Mouse (Mus musculus): ENCODE data around the gene Sema4d. TPM values are rescaled to one million over a fixed set of nuclear protein-coding genes. Genes with fewer than 3 reads are reported as not detected.

Gene Sema4d
- polyA plus RNA-seq, 1 experiment from 2014 or later = 6.7 TPM

- DNase-seq (ENCODE audit: low spot score) = no peak
- TF ChIP-seq CTCF (IDR thresholded peaks at IDR 0.05; ENCODE audit: low read depth) (no peak), EP300 (optimal IDR thresholded peaks at IDR 0.05) (no peak)
- Histone ChIP-seq H3K27me3 (ENCODE audit: control insufficient read depth, insufficient read depth, low read length) (no peaks in the 10 kb centered on the region), H3K9ac (ENCODE audit: low read length) (no peak overlapping the region), H3K9me3 (ENCODE audit: control insufficient read depth, low read length) (no peaks in the 10 kb centered on the region), H3K4me1 (replicated peaks; ENCODE audit: control insufficient read depth, insufficient read depth) (no peaks in the 10 kb centered on the region; the same call in 1 of the 2 replicates), H3K36me3 (ENCODE audit: control insufficient read depth, insufficient read depth, low read length) (no peaks in the 10 kb centered on the region), H3K4me2 (replicated peaks; ENCODE audit: low read depth) (no peak overlapping the region), H3K4me3 (ENCODE audit: low read depth, low read length) (no peak overlapping the region), H3K27ac (replicated peaks) (no peak overlapping the region)
- ATAC-seq (ENCODE audit: low FRiP score, low TSS enrichment) = no peak
- WGBS = 63% methylated on average over 6 of the region's 6 CpGs
These were observed 24.8 kb upstream of the Sema4d start for GRCm38 (mm10) chr13:51818170-51818943.

GRCm38 (mm10) chr13:51816559-51817041, 23.1 kb upstream of the Sema4d start:
- 70% methylated on average over 5 of the region's 5 CpGs for WGBS
- no peaks in the 10 kb centered on the region for H3K9me3 ChIP-seq (ENCODE audit: control insufficient read depth, low read length)
- DNase-seq (ENCODE audit: low spot score) (no peak), ATAC-seq (ENCODE audit: low FRiP score, low TSS enrichment) (peak; percentile 38; the same call in 1 of the 2 replicates)
- no peak overlapping the region for H3K9ac ChIP-seq (ENCODE audit: low read length)
- no peak overlapping the region for H3K27ac ChIP-seq (replicated peaks)
- no peaks in the 10 kb centered on the region for H3K4me1 ChIP-seq (replicated peaks; ENCODE audit: control insufficient read depth, insufficient read depth)
- no peaks in the 10 kb centered on the region for H3K36me3 ChIP-seq (ENCODE audit: control insufficient read depth, insufficient read depth, low read length)
- no peak for TF ChIP-seq EP300 (optimal IDR thresholded peaks at IDR 0.05)
- TF ChIP-seq CTCF (IDR thresholded peaks at IDR 0.05; ENCODE audit: low read depth) = no peak
- H3K27me3 ChIP-seq (ENCODE audit: control insufficient read depth, insufficient read depth, low read length) = no peaks in the 10 kb centered on the region
- no peak overlapping the region for H3K4me3 ChIP-seq (ENCODE audit: low read depth, low read length)
- no peak overlapping the region for H3K4me2 ChIP-seq (replicated peaks; ENCODE audit: low read depth)

GRCm38 (mm10) chr13:51815865-51816504, 22.4 kb upstream of the Sema4d start:
- H3K27ac ChIP-seq (replicated peaks) = no peak overlapping the region
- H3K4me3 ChIP-seq (ENCODE audit: low read depth, low read length) = no peak overlapping the region
- no peaks in the 10 kb centered on the region for H3K36me3 ChIP-seq (ENCODE audit: control insufficient read depth, insufficient read depth, low read length)
- no peak overlapping the region for H3K9ac ChIP-seq (ENCODE audit: low read length)
- 55% methylated on average over 9 of the region's 9 CpGs for WGBS
- no peaks in the 10 kb centered on the region for H3K4me1 ChIP-seq (replicated peaks; ENCODE audit: control insufficient read depth, insufficient read depth)
- no peak for DNase-seq (ENCODE audit: low spot score)
- ATAC-seq (ENCODE audit: low FRiP score, low TSS enrichment) = no peak
- H3K4me2 ChIP-seq (replicated peaks; ENCODE audit: low read depth) = no peak overlapping the region
- TF ChIP-seq EP300 (optimal IDR thresholded peaks at IDR 0.05) (no peak), CTCF (IDR thresholded peaks at IDR 0.05; ENCODE audit: low read depth) (peak; percentile 55)
- no peaks in the 10 kb centered on the region for H3K9me3 ChIP-seq (ENCODE audit: control insufficient read depth, low read length)
- no peaks in the 10 kb centered on the region for H3K27me3 ChIP-seq (ENCODE audit: control insufficient read depth, insufficient read depth, low read length)

- WGBS = 89% methylated on average over 6 of the region's 6 CpGs
- Histone ChIP-seq H3K36me3 (ENCODE audit: control insufficient read depth, insufficient read depth, low read length) (no peaks in the 10 kb centered on the region), H3K4me3 (ENCODE audit: low read depth, low read length) (no peak overlapping the region), H3K4me2 (replicated peaks; ENCODE audit: low read depth) (no peak overlapping the region), H3K9ac (ENCODE audit: low read length) (no peak overlapping the region), H3K4me1 (replicated peaks; ENCODE audit: control insufficient read depth, insufficient read depth) (no peaks in the 10 kb centered on the region), H3K27ac (replicated peaks) (no peak overlapping the region), H3K27me3 (ENCODE audit: control insufficient read depth, insufficient read depth, low read length) (no peaks in the 10 kb centered on the region), H3K9me3 (ENCODE audit: control insufficient read depth, low read length) (no peaks in the 10 kb centered on the region)
- DNase-seq (ENCODE audit: low spot score) (no peak), ATAC-seq (ENCODE audit: low FRiP score, low TSS enrichment) (no peak)
- no peak for TF ChIP-seq CTCF (IDR thresholded peaks at IDR 0.05; ENCODE audit: low read depth)
- TF ChIP-seq EP300 (optimal IDR thresholded peaks at IDR 0.05) = no peak
These were observed 21.1 kb upstream of the Sema4d start for GRCm38 (mm10) chr13:51814646-51815045.

- no peaks in the 10 kb centered on the region for H3K9me3 ChIP-seq (ENCODE audit: control insufficient read depth, low read length)
These were observed 20.4 kb upstream of the Sema4d start for GRCm38 (mm10) chr13:51813621-51814615.

More at GRCm38 (mm10) chr13:51813621-51814615, 20.4 kb upstream of the Sema4d start:
- TF ChIP-seq EP300 (optimal IDR thresholded peaks at IDR 0.05) (no peak), CTCF (IDR thresholded peaks at IDR 0.05; ENCODE audit: low read depth) (no peak)
- no peak overlapping the region for H3K27ac ChIP-seq (replicated peaks)
- H3K27me3 ChIP-seq (ENCODE audit: control insufficient read depth, insufficient read depth, low read length) = no peaks in the 10 kb centered on the region
- H3K4me1 ChIP-seq (replicated peaks; ENCODE audit: control insufficient read depth, insufficient read depth) = no peaks in the 10 kb centered on the region
- DNase-seq (ENCODE audit: low spot score) (no peak), ATAC-seq (ENCODE audit: low FRiP score, low TSS enrichment) (no peak)
- no peak overlapping the region for H3K4me2 ChIP-seq (replicated peaks; ENCODE audit: low read depth)
- H3K4me3 ChIP-seq (ENCODE audit: low read depth, low read length) = no peak overlapping the region
- no peaks in the 10 kb centered on the region for H3K36me3 ChIP-seq (ENCODE audit: control insufficient read depth, insufficient read depth, low read length)
- no peak overlapping the region for H3K9ac ChIP-seq (ENCODE audit: low read length)
- WGBS = 56% methylated on average over 10 of the region's 10 CpGs
